Mouse (Mus musculus) neural tube, embryonic 13.5 days (tissue): ENCODE results near the gene Cc2d2b. TPM values are rescaled to one million over a fixed set of nuclear protein-coding genes. Genes with fewer than 3 reads are reported as not detected.
A peak's percentile ranks its signal among the peaks of the same experiment; 100 is the strongest.

Source experiments
- ATAC-seq: fragments of 200-750 bp; cut with Nextera tagmentation; 2 replicates; pipeline ENCODE4 v1.8.0; 2017; ENCODE audit warnings: low read depth, mild to moderate bottlenecking, moderate TSS enrichment, moderate library complexity
- H3K27ac ChIP-seq: fragments of 300-500 bp; sonication (generic); replicated peaks from 2 replicates; pipeline ENCODE4 v1.5.1; 2015; ENCODE audit warnings: moderate library complexity, mild to moderate bottlenecking, inconsistent platforms
- H3K27me3 ChIP-seq: fragments of 300-500 bp; sonication (generic); 2 replicates; pipeline ENCODE4 v1.6.1; 2015; ENCODE audit warnings: mild to moderate bottlenecking, inconsistent platforms
- H3K36me3 ChIP-seq: fragments of 300-500 bp; sonication (generic); 2 replicates; pipeline ENCODE4 v1.6.1; 2015; ENCODE audit warnings: mild to moderate bottlenecking, inconsistent platforms
- H3K4me1 ChIP-seq: fragments of 300-500 bp; sonication (generic); replicated peaks from 2 replicates; pipeline ENCODE4 v1.6.1; 2015; ENCODE audit warnings: inconsistent platforms
- H3K4me2 ChIP-seq: fragments of 300-500 bp; sonication (generic); 2 replicates; pipeline ENCODE4 v1.6.1; 2015; ENCODE audit warnings: inconsistent platforms, mild to moderate bottlenecking, moderate library complexity
- H3K4me3 ChIP-seq: fragments of 300-500 bp; sonication (generic); 2 replicates; pipeline ENCODE4 v1.5.1; 2015; ENCODE audit warnings: mild to moderate bottlenecking, inconsistent platforms
- H3K9ac ChIP-seq: fragments of 300-500 bp; sonication (generic); 2 replicates; pipeline ENCODE4 v1.6.1; 2015; ENCODE audit warnings: moderate library complexity, mild to moderate bottlenecking, inconsistent platforms
- H3K9me3 ChIP-seq: fragments of 300-500 bp; sonication (generic); 2 replicates; pipeline ENCODE4 v1.6.1; 2016; ENCODE audit warnings: inconsistent platforms
- WGBS: fragments of 180-500 bp; shearing (Covaris S2); methylation state at CpG from one replicate; pipeline ENCODE4 v1.1.7; 2015; 5-methylcytosine and 5-hydroxymethylcytosine counted together
- polyA plus RNA-seq: library from polyadenylated mRNA; unstranded; fragments of >200 nt; fragmentation: Nextera tagmentation; extraction: Ambion mirVana; gene quantifications from 2 replicates; pipeline ENCODE4 v1.2.1, GENCODE M21; 2015

The Cc2d2b gene
- polyA plus RNA-seq, 1 experiment from 2014 or later: not detected

- ATAC-seq: no peak
- Histone ChIP-seq H3K4me1 (no peaks in the 10 kb centered on the region), H3K9ac (no peak overlapping the region), H3K4me3 (no peak overlapping the region), H3K27ac (no peak overlapping the region), H3K36me3 (no peaks in the 10 kb centered on the region), H3K27me3 (no peaks in the 10 kb centered on the region), H3K9me3 (no peaks in the 10 kb centered on the region), H3K4me2 (no peak overlapping the region)
- WGBS: 86% methylated on average over 4 of the region's 4 CpGs
Measured at GRCm38 (mm10) chr19:40821306-40821825, 72.8 kb downstream of the Cc2d2b start.

GRCm38 (mm10) chr19:40825636-40826035 is 77.1 kb downstream of the Cc2d2b start:
- H3K4me3 ChIP-seq: no peak overlapping the region
- H3K4me1 ChIP-seq: peaks cover 8% of the 10 kb centered on the region
- H3K27me3 ChIP-seq: no peaks in the 10 kb centered on the region
- no peak overlapping the region for H3K4me2 ChIP-seq
- no peaks in the 10 kb centered on the region for H3K9me3 ChIP-seq
- H3K27ac ChIP-seq: no peak overlapping the region
- ATAC-seq: no peak
- H3K36me3 ChIP-seq: no peaks in the 10 kb centered on the region
- 78% methylated on average over 5 of the region's 5 CpGs for WGBS
- H3K9ac ChIP-seq: no peak overlapping the region

DNA sequence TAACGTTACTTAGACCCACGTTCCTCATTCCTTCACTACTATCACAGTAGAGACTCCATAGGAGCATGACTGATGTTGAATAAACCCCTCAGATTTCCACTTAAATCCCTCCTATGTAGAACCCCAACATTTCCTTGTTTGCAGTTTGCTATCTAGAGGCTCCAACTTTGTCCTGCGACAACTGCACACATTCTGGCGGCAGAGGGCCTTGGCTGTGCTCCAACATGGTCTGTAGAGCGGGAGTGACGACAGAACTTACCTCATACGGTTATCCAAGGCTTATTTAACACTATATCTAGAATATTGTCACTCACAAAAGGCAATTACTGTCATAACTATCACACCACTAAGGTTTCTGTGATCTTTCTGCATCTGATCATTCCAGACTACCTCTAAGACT is 78.2 kb downstream of the Cc2d2b start:
- Histone ChIP-seq H3K4me3 (no peak overlapping the region), H3K36me3 (no peaks in the 10 kb centered on the region), H3K4me2 (no peak overlapping the region), H3K27me3 (no peaks in the 10 kb centered on the region), H3K4me1 (peaks cover 8% of the 10 kb centered on the region), H3K27ac (no peak overlapping the region), H3K9me3 (no peaks in the 10 kb centered on the region), H3K9ac (no peak overlapping the region)
- WGBS: 79% methylated on average over 7 of the region's 7 CpGs
- ATAC-seq: no peak

DNA sequence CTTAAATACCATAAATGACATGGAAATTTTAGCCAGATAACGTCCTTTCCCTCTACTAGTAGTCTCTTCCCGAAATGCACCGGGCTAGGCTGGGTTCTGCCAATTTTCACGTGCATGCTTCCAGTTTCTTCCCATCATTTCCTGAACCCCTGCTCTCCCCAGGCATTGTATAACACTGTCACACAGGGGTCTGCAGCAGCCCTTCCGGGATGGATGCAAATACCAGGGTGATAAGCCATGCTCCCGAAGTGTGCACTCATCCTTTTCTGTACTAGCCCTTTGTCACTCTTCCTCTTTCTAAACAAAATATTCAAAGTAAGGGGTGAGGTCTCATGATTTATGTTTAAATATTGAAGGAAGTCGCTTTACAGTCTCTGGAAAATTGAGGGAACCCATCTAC is 81.6 kb downstream of the Cc2d2b start:
- ATAC-seq: no peak

DNA sequence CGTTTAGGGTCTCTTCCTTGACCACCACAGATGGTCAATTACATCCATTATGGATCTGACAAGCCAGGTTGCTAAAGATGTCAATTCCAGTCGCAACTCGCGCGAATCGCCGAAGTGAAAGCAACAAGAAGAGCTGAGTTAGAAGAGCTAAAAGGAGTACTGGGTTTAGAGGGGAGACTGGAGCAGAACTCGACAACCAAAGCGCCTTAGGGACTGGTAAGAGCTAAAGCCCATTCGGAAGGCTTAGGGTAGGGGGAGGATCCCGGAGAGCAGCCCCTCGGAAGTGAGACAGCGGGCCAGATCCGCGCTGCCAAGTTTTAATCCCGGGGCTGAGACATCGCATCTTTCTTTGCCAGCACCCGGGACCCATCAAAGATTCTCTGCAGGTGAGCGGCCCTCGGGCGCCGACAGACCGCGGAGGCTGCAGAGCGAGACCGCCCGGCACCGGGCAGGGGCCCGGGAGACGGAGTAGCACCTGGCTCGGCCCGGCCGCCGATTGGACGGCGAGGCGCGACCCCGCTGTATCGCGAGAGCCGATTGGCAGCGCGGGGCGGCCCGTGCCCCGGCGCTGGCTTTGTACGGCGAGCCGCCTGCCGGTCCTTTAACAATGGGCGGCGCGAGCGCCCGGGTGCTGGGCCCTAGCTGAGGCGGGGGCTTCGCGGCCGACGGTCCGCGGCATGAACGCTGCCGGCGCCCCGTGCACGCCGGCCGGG is 82.3 kb downstream of the Cc2d2b start, which contains the start of gene Ccnj:
Gene Ccnj, plus strand, starts transcription at position 577 of the 713 bp plus-strand sequence.
- Histone ChIP-seq H3K4me2 (peak within 1 kb of the TSS; percentile 90), H3K27ac (peak within 1 kb of the TSS; percentile 97), H3K9ac (peak within 1 kb of the TSS; percentile 98), H3K4me1 (peaks cover 44% of the 10 kb centered on the region), H3K36me3 (0 out of 2 replicates have a peak, but pooled peaks cover 4% of the 10 kb centered on the region), H3K27me3 (no peaks in the 10 kb centered on the region), H3K4me3 (peak within 1 kb of the TSS; percentile 78), H3K9me3 (no peaks in the 10 kb centered on the region)
- ATAC-seq: peak; percentile 98
- WGBS: under 1% methylated on average over 70 of the region's 71 CpGs

More for the DNA sequence above, 81.6 kb downstream of the Cc2d2b start:
- Histone ChIP-seq H3K4me1 (peaks cover 40% of the 10 kb centered on the region), H3K27me3 (no peaks in the 10 kb centered on the region), H3K4me2 (peak overlapping the region; percentile 90), H3K36me3 (0 out of 2 replicates have a peak, but pooled peaks cover 4% of the 10 kb centered on the region), H3K9ac (peak overlapping the region; percentile 98), H3K4me3 (peak overlapping the region; percentile 78), H3K9me3 (no peaks in the 10 kb centered on the region), H3K27ac (peak overlapping the region; percentile 97)
- 61% methylated on average over 7 of the region's 7 CpGs for WGBS

GRCm38 (mm10) chr19:40831416-40832201 is 83.1 kb downstream of the Cc2d2b start:
- Histone ChIP-seq H3K4me1 (peaks cover 44% of the 10 kb centered on the region), H3K9ac (peak overlapping the region; percentile 98), H3K27me3 (no peaks in the 10 kb centered on the region), H3K4me3 (peak overlapping the region; percentile 78), H3K36me3 (peaks cover 6% of the 10 kb centered on the region; the same call in 1 of the 2 replicates), H3K4me2 (peak overlapping the region; percentile 90), H3K27ac (peak overlapping the region; percentile 97), H3K9me3 (no peaks in the 10 kb centered on the region)
- under 1% methylated on average over 57 of the region's 76 CpGs for WGBS
- peak; percentile 77 for ATAC-seq

DNA sequence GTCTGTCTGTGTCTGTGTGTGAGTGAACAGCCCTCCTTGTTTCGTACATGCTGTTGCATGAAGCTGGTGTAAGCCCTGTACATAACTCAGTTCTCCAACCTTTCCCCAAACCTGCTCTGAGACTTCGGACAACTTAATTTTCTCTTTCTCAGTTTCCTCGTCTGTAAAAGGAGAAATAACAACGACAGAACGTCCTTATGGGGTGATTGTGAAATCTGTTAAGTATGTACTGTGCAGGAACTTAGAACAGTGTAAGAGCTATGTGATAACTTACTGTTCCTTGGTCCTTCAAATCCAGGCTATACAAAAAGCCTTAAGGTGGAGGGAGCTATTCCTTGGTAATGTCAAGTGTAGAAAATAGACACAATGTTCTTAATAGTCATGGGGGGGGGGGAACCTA is 83.8 kb downstream of the Cc2d2b start:
- H3K27me3 ChIP-seq: no peaks in the 10 kb centered on the region
- ATAC-seq: no peak
- H3K27ac ChIP-seq: no peak overlapping the region
- H3K4me3 ChIP-seq: peak overlapping the region; percentile 78
- peak overlapping the region; percentile 98 for H3K9ac ChIP-seq
- peaks cover 14% of the 10 kb centered on the region for H3K36me3 ChIP-seq
- 30% methylated on average over 5 of the region's 5 CpGs for WGBS
- H3K9me3 ChIP-seq: no peaks in the 10 kb centered on the region
- peak overlapping the region; percentile 90 for H3K4me2 ChIP-seq
- peaks cover 44% of the 10 kb centered on the region for H3K4me1 ChIP-seq

DNA sequence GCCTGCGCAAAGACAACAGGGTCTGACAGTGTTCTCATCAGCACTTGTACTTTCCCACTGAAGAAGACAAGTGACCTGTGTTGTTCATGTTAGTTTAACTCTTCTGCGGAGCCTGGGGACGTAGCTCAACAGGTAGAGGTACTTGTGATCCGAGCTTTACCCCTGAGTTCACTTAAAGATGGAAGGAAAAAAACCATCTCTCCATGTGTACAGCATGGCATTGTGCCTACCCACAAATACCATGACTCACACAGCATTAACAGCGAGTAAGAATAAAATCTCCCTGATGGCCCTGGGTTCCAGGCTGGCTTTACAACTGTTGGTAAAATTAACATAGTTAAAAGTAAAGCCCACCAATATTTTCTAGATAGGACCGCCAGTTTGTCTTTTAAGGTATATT is 85.9 kb downstream of the Cc2d2b start:
- 93% methylated on average over 6 of the region's 6 CpGs for WGBS
- H3K36me3 ChIP-seq: peaks cover 34% of the 10 kb centered on the region
- no peak for ATAC-seq
- H3K27me3 ChIP-seq: no peaks in the 10 kb centered on the region
- H3K4me2 ChIP-seq: no peak overlapping the region
- no peaks in the 10 kb centered on the region for H3K9me3 ChIP-seq
- H3K27ac ChIP-seq: no peak overlapping the region
- peaks cover 44% of the 10 kb centered on the region for H3K4me1 ChIP-seq
- no peak overlapping the region for H3K4me3 ChIP-seq
- H3K9ac ChIP-seq: no peak overlapping the region

- H3K36me3 ChIP-seq: peaks cover 65% of the 10 kb centered on the region
- H3K4me1 ChIP-seq: peaks cover 25% of the 10 kb centered on the region
- ATAC-seq: no peak
- no peak overlapping the region for H3K4me2 ChIP-seq
- H3K27ac ChIP-seq: no peak overlapping the region
- no peak overlapping the region for H3K9ac ChIP-seq
- H3K9me3 ChIP-seq: no peaks in the 10 kb centered on the region
- WGBS: 96% methylated on average over 7 of the region's 7 CpGs
- no peak overlapping the region for H3K4me3 ChIP-seq
- no peaks in the 10 kb centered on the region for H3K27me3 ChIP-seq
Measured at GRCm38 (mm10) chr19:40838205-40838604, 89.7 kb downstream of the Cc2d2b start.

GRCm38 (mm10) chr19:40840303-40840702 is 91.8 kb downstream of the Cc2d2b start:
- Histone ChIP-seq H3K4me2 (no peak overlapping the region), H3K27ac (no peak overlapping the region), H3K9me3 (no peaks in the 10 kb centered on the region), H3K4me3 (no peak overlapping the region), H3K36me3 (peaks cover 81% of the 10 kb centered on the region), H3K9ac (no peak overlapping the region), H3K27me3 (no peaks in the 10 kb centered on the region), H3K4me1 (peaks cover 4% of the 10 kb centered on the region; the same call in 1 of the 2 replicates)
- WGBS: 75% methylated on average over 6 of the region's 6 CpGs
- no peak for ATAC-seq

DNA sequence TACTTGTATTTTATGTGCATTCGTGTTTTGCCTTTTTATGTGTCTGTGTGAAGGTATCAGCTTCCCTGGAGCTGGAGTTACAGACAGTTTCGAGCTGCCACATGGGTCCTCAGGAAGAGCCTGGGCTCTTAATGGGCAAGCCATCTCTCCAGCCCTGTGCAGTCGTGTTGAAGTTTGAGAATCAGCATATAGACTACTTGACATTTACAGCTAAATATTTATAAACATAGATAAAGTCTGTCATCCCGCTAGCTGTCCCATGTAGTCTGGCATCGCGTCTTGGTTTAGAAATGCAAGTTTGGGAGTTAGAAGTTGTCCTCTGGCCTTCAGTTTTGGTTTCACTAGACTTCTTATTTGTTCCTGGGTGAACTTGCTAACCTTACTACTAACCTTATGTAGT is 92.5 kb downstream of the Cc2d2b start:
- Histone ChIP-seq H3K27me3 (no peaks in the 10 kb centered on the region), H3K4me2 (no peak overlapping the region), H3K27ac (no peak overlapping the region), H3K36me3 (peaks cover 88% of the 10 kb centered on the region), H3K4me1 (no peaks in the 10 kb centered on the region), H3K9ac (no peak overlapping the region), H3K4me3 (no peak overlapping the region), H3K9me3 (no peaks in the 10 kb centered on the region)
- ATAC-seq: no peak
- WGBS: 95% methylated on average over 6 of the region's 6 CpGs

DNA sequence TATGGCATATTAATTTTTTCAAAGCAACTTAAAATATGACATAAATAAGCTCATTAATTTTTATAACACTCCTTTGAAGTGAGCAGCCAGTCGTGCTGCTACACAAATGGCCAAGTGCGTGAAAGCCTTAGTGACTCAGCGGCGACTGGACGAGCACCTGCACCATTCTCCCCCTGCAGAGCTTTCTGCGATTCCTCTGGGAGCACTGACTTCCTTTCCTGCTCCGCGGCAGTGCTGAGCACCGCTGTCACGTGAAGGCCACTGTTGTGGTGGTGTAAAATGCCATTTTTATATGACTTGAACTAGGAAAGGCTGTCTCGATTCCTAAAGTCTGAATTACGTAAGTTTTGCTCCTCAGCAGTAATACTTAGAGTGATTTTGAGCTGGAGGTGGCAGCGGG is 93.0 kb downstream of the Cc2d2b start:
- WGBS: 76% methylated on average over 13 of the region's 13 CpGs
- no peaks in the 10 kb centered on the region for H3K27me3 ChIP-seq
- no peak for ATAC-seq
- no peaks in the 10 kb centered on the region for H3K4me1 ChIP-seq
- no peak overlapping the region for H3K27ac ChIP-seq
- no peak overlapping the region for H3K9ac ChIP-seq
- H3K36me3 ChIP-seq: peaks cover 90% of the 10 kb centered on the region
- H3K4me3 ChIP-seq: no peak overlapping the region
- no peaks in the 10 kb centered on the region for H3K9me3 ChIP-seq
- H3K4me2 ChIP-seq: no peak overlapping the region
